12 mouse cellular contexts compared by ENCODE assay signal in the genomic region with DNA sequence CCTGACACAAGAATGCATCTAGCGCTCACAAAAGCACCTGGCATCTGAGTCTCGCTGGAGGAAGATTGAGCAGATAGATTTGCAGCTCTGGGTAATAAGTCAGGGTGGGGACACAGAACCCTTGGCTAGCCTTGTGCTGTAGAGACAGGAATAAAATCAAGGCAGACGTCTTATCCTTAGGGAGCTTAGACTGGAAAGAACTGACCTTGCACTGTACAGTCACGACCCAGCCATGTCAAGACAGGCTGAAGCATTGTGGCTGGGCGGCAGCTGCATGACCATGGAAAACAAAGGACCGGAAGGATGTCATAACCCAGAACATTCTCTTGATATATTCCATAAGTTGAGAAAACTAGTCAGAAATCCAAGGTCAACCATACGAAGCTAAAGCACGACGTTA. TPM values are rescaled to one million over a fixed set of nuclear protein-coding genes. Genes with fewer than 3 reads are reported as not detected.
"Had no signal": no experiment of that assay in that cellular context is flagged by ENCODE, and none has a peak within 500 bp of the region (broad histone marks: within the 10 kb centered on the region; RNA-seq: fewer than 3 reads in every experiment).

No protein-coding gene starts in this region.

- H3K27ac ChIP-seq: intestine, embryonic 15.5 days; layer of hippocampus, adult 2 months; liver, embryonic 15.5 days; midbrain, embryonic 13.5 days had no signal

- ATAC-seq: intestine, embryonic 15.5 days; midbrain, embryonic 13.5 days had no signal

- DNase-seq: left cerebral cortex, postnatal 4 days; lung, embryonic 14.5 days; lung, postnatal 36 days; right cerebral cortex, adult 18-20 months; right cerebral cortex, postnatal 25 days; thymus, postnatal 4 days had no signal

- H3K4me2 ChIP-seq: intestine, embryonic 15.5 days; liver, embryonic 11.5 days; liver, embryonic 15.5 days; lung, embryonic 14.5 days; midbrain, embryonic 13.5 days had no signal

- H3K27me3 ChIP-seq: intestine, embryonic 15.5 days; midbrain, embryonic 13.5 days had no signal

- H3K9ac ChIP-seq: intestine, embryonic 15.5 days; liver, embryonic 15.5 days; lung, embryonic 14.5 days; midbrain, embryonic 13.5 days had no signal

- H3K4me1 ChIP-seq: intestine, embryonic 15.5 days; liver, embryonic 15.5 days; midbrain, embryonic 13.5 days had no signal

- H3K9me3 ChIP-seq: intestine, embryonic 15.5 days; liver, embryonic 15.5 days; midbrain, embryonic 13.5 days had no signal

- H3K36me3 ChIP-seq: intestine, embryonic 15.5 days; liver, embryonic 15.5 days; midbrain, embryonic 13.5 days had no signal

- H3K4me3 ChIP-seq: intestine, embryonic 15.5 days; layer of hippocampus, adult 2 months; liver, embryonic 15.5 days; midbrain, embryonic 13.5 days had no signal

RNA-seq across cellular contexts. Expression of a gene that starts 11.8 kb away (rescaled TPM):
- total RNA-seq: megakaryocyte progenitor cell, adult 5-6 weeks had no signal
